Mouse (Mus musculus) spleen, postnatal 36 days (tissue): ENCODE data around the gene Efna3.

ENCODE experiments used
- DNase-seq, 2 experiments: peaks; one replicate each; pipeline ENCODE4 v3.0.0; 2022; ENCODE audit warnings: low spot score in 2 of 2, mixed read lengths in 1 of 2

Gene Efna3

GRCm38 (mm10) chr3:89337721-89338578 is 15.2 kb upstream of the Efna3 start, which contains the start of gene Efna4:
TSS of gene Efna4 (minus strand) at chr3:89338028.
- DNase-seq, result peak; percentile 31 to 34

GRCm38 (mm10) chr3:89337062-89337720 is 14.4 kb upstream of the Efna3 start:
- DNase-seq, result no peak

DNA sequence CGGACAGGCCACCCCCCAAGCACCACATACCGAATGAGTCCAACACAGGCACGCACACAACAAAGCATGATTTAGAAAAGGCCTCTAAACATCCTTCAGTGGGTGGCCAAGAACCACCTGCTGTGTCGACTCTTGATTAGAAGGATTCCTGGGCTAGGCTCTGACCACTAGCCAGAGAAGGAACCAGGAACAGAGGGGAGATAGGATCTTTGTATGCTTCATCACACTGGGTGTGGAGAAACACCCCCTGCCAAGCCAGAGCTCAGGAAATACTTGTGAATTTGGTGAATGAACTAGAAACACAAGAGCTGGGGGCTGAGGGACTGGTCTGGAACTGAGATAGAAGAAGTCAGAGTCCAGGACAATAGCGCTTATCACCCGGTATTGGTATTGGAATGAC is 13.8 kb upstream of the Efna3 start:
- no peak for DNase-seq

DNA sequence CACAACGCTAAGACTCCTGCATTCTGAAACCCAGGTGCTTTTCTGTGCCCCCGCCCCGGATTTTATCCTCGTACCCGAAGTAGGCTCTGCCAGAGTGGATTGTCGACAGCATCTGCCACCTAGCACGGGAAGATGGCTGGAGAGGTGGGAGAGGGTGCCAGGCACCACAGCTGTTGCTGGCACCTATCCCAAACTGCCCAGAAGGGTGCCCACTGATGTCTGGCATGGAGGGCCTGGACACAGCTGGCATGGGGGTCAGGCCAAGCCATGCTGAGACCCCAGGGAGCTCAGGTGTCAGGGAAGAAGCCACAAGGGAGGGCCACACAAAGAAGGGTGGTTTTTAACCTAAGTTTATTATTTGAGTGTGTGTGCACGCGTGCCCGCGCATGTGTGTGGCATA is 10.3 kb upstream of the Efna3 start:
- DNase-seq, result no peak

- DNase-seq, result no peak
Measured at GRCm38 (mm10) chr3:89332476-89332875, 9.7 kb upstream of the Efna3 start.

DNA sequence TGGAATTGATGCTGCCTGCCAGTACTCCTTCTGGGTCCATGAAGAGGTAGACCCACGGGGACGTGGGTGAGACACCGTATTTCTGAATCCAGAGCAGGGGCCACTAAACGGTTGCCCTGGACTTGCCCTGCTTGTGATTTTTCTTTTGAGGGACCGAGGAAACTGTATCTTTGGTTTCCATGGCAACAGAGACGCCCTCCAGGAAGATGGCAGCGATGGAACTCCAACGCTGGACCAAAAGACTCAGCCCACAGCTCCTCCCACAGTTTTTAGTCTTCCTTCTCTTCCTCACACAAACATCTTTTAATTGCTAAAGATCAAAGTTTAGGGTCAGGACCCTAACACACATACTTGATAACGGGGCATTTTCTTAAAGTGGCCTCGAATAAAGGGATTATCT is 9.2 kb upstream of the Efna3 start:
- no peak for DNase-seq

DNA sequence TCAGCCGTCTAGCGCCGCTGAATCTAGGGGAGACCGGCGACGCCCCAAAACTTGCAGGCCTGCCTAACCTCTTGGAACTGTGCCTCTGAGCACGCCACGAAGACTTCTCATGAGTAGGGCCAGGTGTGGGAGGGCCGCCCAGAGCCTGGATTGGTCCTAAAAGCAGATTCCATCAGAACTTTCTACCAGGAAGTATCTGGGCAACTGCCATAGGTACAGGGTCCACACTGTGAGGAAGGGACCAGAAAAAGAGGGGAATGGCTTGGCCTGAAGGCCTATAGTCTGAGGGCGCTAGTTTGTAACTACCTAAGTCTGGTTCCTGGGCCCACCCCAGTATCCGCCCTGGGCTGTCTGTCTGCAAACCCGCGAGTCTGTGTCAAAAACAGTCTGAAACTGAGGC is 8.8 kb upstream of the Efna3 start:
- DNase-seq, result no peak

- no peak for DNase-seq
Measured at GRCm38 (mm10) chr3:89330948-89331347, 8.2 kb upstream of the Efna3 start.

GRCm38 (mm10) chr3:89330346-89330745 is 7.6 kb upstream of the Efna3 start:
- DNase-seq, result no peak

GRCm38 (mm10) chr3:89328623-89329022 is 5.9 kb upstream of the Efna3 start:
- DNase-seq, result no peak

GRCm38 (mm10) chr3:89327371-89327870 is 4.7 kb upstream of the Efna3 start:
- DNase-seq, result no peak

- DNase-seq, result no peak
Measured at GRCm38 (mm10) chr3:89325882-89326281, 3.1 kb upstream of the Efna3 start.

- DNase-seq, result no peak
Measured at GRCm38 (mm10) chr3:89322131-89322500, 649 bp downstream of the Efna3 start.

DNA sequence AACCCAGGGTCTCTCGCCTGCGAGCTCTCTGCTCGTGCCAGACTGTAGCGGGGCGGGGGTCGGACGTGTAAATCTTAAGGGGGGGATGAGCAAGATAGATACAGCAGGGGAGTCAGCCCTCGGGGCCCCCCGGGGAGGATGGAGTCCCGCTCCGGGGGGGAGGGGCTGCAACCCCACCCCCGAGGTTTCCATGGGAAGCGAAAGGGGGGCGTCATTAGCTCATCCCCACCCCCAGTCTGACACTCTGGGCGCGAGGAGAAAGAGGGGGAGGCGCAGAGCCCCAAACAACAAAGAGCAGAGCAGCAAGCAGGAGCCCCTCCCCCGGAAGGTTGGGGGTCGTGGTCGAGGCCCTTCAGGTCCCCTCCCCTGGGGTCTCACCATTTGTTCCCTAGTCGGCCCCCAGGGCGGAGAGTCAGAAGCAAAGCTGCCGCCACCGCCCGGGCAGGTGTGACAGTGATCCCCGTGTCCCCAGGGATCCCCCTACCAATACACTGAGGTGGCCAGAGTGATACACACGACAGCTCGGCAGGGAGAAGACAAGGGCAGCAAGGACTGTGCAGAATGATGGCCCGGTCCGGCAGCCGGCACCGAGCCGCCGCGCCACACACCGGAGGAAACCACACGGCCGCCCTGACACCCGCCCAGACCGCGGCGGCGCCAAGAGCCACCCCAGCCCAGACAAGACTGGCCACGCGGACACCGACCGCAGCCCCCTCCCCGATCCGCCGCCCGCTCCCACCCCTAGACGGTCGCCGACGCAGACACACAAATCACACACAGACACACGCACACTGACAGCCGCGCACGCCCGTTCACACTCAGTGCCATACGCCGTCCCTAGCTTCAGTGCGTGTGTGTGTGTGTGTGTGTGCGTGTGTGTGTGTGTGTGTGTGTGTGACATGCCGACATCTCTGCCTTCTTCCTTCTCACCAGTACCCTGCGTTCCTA is 1.3 kb downstream of the Efna3 start:
- no peak for DNase-seq

GRCm38 (mm10) chr3:89320581-89321182 is 2.1 kb downstream of the Efna3 start:
- DNase-seq, result no peak

DNA sequence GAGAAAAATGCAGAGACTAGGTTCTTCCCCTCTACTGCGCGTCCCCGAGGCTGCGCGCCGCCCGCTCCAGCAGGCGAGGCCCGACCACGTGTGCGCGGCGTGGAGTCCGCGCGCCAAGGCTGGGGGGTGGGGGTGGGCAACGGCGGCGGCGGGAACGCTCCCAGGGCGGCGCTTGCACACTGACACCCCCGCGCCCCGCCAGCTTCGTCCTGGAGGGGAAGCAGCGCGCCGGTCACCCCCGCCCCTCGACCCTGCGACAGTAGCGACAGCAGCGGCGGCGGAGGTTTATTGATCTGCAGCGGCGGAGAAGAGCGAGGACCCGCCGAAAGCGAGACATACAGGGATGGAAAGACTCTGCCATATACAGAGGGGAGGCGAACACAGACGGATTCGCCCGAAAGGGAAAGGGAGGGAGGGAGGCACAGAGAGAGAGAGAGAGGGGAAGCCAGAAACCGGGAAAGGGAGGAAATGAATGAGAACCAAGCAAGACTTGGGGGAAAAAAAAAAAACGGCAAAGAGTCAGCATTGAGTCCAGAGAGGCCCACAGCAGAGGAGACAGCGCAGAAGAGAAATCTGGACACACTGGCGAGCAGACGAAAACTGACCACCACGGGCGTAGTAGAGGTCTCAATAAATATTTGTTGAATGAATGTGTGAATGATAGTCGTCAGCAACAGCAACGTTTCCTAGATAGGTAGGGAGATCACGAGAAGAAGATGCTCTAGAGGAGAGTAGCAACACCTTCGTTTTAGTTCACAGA is 3.0 kb downstream of the Efna3 start:
- DNase-seq, result no peak

DNA sequence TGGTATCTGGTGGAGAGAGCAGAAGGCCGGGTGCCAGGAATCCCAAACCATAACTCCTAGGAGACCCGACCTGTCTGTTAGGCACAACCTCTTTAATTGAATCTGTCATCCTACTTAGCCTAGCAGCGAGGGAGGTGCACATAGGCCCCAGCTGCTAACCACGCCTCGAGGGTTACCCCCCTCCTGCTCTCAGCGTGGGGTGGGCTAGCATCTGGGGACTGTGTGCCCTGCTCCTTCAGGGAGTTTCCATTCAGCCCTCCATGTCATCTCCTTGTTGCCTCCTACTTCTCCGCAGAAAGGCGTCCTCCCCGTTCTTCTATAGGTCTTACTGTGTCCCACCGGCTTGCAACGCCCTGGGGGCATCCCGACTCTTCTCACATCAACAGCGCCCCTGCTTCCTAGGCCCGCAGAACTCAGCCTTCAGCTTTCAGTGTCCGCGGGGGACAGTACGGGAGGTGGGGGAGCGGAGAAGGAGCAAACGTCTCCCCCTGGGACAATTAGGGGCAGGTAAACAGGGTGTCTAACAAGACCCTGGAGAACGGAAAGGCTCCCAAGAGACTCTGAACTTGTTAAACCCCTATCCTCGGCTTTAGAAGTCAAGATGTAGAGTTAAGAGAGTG is 3.7 kb downstream of the Efna3 start:
- DNase-seq, result no peak

- no peak for DNase-seq
Measured at GRCm38 (mm10) chr3:89318316-89318715, 4.4 kb downstream of the Efna3 start.

DNA sequence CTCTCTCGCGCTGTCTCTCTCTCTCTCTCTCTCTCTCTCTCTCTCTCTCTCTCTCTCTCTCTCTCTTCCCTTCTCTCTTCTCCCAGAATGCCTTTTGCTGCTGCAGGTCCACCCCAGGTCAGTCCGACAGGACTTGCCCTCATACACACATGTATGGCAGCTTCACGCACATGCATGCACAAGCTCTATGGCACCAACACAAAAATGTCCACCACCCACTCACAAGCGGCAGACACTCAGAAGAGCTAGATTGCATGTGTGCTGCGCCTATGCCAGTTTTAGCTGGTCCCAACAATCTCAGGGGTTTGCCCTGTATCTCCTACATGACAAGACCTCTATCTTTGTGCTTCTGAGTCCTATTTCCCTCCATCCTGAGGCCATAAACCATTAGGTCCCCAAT is 5.5 kb downstream of the Efna3 start:
- DNase-seq, result no peak

DNA sequence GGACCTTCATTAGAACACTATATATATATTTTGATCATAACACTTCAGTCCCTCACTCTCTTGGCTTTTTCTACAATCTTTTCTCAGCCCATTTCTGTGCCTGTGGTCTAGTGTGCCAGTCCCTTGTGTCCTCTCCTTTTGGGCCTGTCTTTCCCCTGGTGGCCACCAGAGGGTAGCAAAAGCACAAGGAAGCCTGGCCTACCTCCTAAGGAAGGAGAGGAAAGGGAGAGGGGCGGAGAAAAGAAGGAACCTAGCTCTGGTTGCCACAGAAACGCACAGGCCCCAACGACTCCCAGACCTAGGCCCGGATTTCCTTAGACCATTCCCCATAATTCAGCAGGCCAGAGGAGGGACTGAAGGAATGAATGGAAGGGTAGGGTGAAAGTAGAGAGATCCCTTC is 5.9 kb downstream of the Efna3 start:
- peak; percentile 63 to 72 for DNase-seq
